Mouse (Mus musculus): Measurements from ENCODE around the gene Nap1l1.

DNA sequence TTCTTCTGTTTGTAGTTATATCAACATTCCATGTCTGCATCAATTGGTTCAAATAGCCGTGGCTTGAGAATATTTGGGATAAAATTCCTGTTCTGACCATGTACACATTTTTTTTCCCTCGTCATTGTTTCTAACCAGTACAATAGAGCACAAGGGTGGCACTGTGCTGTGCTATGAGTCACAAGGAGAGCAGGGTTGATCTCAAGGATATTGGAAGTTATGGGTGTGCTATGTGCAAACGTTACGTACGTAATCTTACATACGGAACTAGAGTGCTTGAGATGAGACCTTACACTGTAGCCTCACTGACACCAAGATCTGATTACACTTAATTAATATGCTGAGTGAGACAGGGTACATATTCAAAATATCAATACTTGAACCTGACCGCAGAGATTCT, 54.6 kb downstream of the Nap1l1 start:
- TF ChIP-seq EP300 (IDR thresholded peaks at IDR 0.05; ENCODE audit: low read depth) (no peak), CTCF (IDR thresholded peaks at IDR 0.05; ENCODE audit: low read depth) (no peak)

All from liver, embryonic 14.5 days (tissue).